Mouse (Mus musculus) lung, embryonic 14.5 days (tissue): ENCODE results near the gene Gm39566. TPM values are rescaled to one million over a fixed set of nuclear protein-coding genes. Genes with fewer than 3 reads are reported as not detected.

ENCODE experiments used
- ATAC-seq: fragments of 200-750 bp; cut with Nextera tagmentation; 2 replicates; pipeline ENCODE4 v1.8.0; 2017; ENCODE audit warnings: mild to moderate bottlenecking, moderate TSS enrichment, moderate library complexity; ENCODE audit not compliant: insufficient read depth
- DNase-seq: peaks from one replicate; pipeline ENCODE4 v3.0.0-alpha.2; 2015
- H3K27ac ChIP-seq: fragments of 300-500 bp; sonication (generic); 2 replicates; pipeline ENCODE4 v1.5.1; 2014; ENCODE audit warnings: low read depth, mild to moderate bottlenecking, moderate library complexity
- H3K27me3 ChIP-seq: fragments of 300-500 bp; sonication (generic); 2 replicates; pipeline ENCODE4 v1.6.1; 2014; ENCODE audit warnings: low read length, control low read depth; ENCODE audit not compliant: insufficient read depth
- H3K36me3 ChIP-seq: fragments of 300-500 bp; sonication (generic); 2 replicates; pipeline ENCODE4 v1.6.1; 2014; ENCODE audit warnings: control low read depth; ENCODE audit not compliant: insufficient read depth
- H3K4me1 ChIP-seq: fragments of 300-500 bp; sonication (generic); 2 replicates; pipeline ENCODE4 v1.6.1; 2014; ENCODE audit warnings: antibody characterized with exemption, control low read depth; ENCODE audit not compliant: insufficient read depth
- H3K4me2 ChIP-seq: fragments of 300-500 bp; sonication (generic); 2 replicates; pipeline ENCODE4 v1.6.1; 2014; ENCODE audit warnings: mild to moderate bottlenecking
- H3K4me3 ChIP-seq: fragments of 300-500 bp; sonication (generic); 2 replicates; pipeline ENCODE4 v1.5.1; 2014; ENCODE audit warnings: low read depth, low read length
- H3K9ac ChIP-seq: fragments of 300-500 bp; sonication (generic); 2 replicates; pipeline ENCODE4 v1.6.1; 2014
- H3K9me3 ChIP-seq: fragments of 300-500 bp; sonication (generic); 2 replicates; pipeline ENCODE4 v1.6.1; 2016; ENCODE audit warnings: low read depth, low read length, control low read depth
- CTCF ChIP-seq: IDR thresholded peaks from 2 replicates; pipeline ENCODE4 v1.5.1; 2016; ENCODE audit warnings: antibody characterized with exemption, low read depth
- WGBS: fragments of 180-500 bp; shearing (Covaris S2); extraction: QIAGEN DNeasy Blood & Tissue Kit; methylation state at CpG from one replicate; pipeline ENCODE4 v1.1.7; 2014; 5-methylcytosine and 5-hydroxymethylcytosine counted together
- polyA plus RNA-seq: library from polyadenylated mRNA; unstranded; fragments of >200 nt; fragmentation: Nextera tagmentation; extraction: Ambion mirVana; gene quantifications from 2 replicates; pipeline ENCODE4 v1.2.1, GENCODE M21; 2014

Gm39566 gene
- polyA plus RNA-seq, 1 experiment from 2014 or later, result not detected

DNA sequence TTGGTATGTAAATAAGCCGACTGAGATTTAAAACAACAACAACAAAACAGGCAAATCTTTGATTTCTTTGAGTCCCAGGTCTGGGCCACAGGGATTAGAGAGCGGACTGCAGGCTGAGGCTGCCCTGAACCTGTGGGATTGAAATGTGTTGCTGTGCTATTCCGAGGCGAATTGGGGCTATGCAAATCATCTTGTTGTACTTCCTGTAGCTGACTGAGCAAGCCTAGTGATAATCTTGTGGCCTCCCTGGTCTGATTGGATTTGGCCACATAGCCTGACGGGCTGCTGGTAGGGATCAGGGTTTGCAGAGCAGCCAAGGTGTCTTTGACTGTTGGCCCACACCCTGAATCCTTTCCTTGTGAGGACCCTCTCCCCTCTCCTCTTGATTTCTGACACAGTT, 40.1 kb downstream of the Gm39566 start:
- H3K4me2 ChIP-seq, result no peak overlapping the region
- no peaks in the 10 kb centered on the region for H3K4me1 ChIP-seq
- H3K9ac ChIP-seq, result no peak overlapping the region
- no peak overlapping the region for H3K4me3 ChIP-seq
- no peaks in the 10 kb centered on the region for H3K9me3 ChIP-seq
- no peaks in the 10 kb centered on the region for H3K27me3 ChIP-seq
- TF ChIP-seq CTCF, result no peak
- H3K27ac ChIP-seq, result no peak overlapping the region
- peaks cover 10% of the 10 kb centered on the region; the same call in 1 of the 2 replicates for H3K36me3 ChIP-seq
- DNase-seq (no peak), ATAC-seq (no peak)
- WGBS, result 62% methylated on average over 5 of the region's 5 CpGs

DNA sequence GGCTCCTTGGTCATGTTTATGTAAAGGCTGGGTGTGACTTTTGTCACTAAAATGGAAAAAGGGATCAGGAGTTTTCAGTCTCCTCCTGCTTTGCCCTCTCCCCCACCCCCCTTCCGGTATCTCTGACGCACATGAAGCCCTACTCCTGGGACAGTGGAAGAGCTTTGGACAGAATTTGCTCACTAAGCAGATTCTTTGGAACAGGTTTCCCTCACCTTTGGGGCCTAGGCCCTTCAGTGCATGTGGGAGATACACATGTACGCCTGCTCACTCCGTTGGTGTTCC, 47.5 kb downstream of the Gm39566 start:
- H3K4me3 ChIP-seq, result peak overlapping the region; percentile 86; the same call in 1 of the 2 replicates
- H3K36me3 ChIP-seq, result no peaks in the 10 kb centered on the region
- ATAC-seq (no peak), DNase-seq (no peak)
- H3K4me2 ChIP-seq, result peak overlapping the region; percentile 82
- H3K4me1 ChIP-seq, result peaks cover 10% of the 10 kb centered on the region; the same call in 1 of the 2 replicates
- H3K27me3 ChIP-seq, result no peaks in the 10 kb centered on the region
- no peak for TF ChIP-seq CTCF
- H3K9ac ChIP-seq, result peak overlapping the region; percentile 94; the same call in 1 of the 2 replicates
- 36% methylated on average over 4 of the region's 4 CpGs for WGBS
- no peaks in the 10 kb centered on the region for H3K9me3 ChIP-seq
- H3K27ac ChIP-seq, result peak overlapping the region; percentile 21; the same call in 1 of the 2 replicates

DNA sequence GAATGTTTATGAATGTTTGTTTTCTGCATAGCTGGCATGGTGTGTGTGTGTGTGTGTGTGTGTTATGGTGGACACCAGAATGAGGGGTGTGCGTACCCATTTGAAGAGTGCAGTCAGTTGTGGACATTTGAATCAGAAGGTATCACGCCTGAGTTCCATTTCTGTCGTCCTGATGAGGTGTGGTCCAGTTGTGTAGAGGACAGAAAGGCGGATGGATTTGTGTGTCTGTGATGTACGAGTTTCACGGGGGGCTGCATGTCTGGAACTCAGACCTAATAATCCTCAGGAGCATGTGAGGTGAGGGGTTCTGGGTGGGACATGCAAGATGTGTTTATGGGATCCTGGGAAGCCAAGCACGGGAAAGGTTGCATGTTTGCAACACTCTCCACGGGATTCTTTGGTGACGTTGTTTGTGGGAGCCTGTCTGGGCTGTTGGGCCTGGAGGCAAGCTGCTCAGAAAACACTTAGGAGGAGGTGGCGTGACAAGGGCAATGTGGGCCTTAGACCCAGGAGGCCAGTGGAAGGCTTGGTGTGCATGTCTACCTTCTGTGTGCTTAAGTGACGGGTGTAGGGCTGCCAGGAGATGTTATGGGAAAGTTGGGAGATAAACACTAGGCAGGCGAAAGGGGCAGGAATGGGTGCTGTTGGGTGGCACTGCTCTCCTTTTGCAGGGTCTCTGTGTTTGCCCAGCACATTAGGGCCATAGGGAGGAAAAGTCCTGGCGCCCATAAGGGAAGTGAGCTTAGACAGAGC, 48.0 kb downstream of the Gm39566 start:
- peak overlapping the region; percentile 94 for H3K9ac ChIP-seq
- 39% methylated on average over 13 of the region's 13 CpGs for WGBS
- no peaks in the 10 kb centered on the region for H3K36me3 ChIP-seq

DNA sequence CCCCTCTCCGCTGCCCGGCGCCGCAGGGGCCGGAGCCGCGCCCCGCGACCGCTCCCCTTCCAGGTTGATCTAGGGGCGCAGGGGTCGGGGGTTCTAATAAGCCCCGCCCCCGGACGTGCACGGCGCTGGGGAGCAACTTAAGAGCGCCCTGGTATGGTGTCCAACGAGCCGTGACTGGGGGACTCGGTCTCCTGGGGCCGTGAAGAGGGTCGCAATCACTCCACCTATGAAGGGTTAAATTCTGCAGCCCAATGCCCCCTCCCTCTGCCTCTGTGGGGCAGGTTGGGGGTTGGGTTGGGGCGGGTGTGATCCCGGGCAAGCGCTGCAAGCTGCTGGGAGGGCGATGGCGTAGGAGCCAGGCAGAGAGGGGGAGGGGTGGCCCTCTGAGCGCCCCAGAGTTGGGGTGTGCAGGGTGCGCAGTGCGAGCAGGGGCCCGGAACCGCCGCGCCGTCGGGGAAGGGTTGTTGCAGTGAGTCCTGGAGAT, 48.9 kb downstream of the Gm39566 start:
- H3K4me1 ChIP-seq, result peaks cover 10% of the 10 kb centered on the region; the same call in 1 of the 2 replicates
- peak overlapping the region; percentile 92 for H3K27ac ChIP-seq
- H3K9ac ChIP-seq, result peak overlapping the region; percentile 94
- peak overlapping the region; percentile 82 for H3K4me2 ChIP-seq
- no peaks in the 10 kb centered on the region for H3K27me3 ChIP-seq
- under 1% methylated on average over 37 of the region's 37 CpGs for WGBS
- peak; percentile 83 for ATAC-seq
- no peaks in the 10 kb centered on the region for H3K36me3 ChIP-seq
- TF ChIP-seq CTCF, result no peak
- H3K4me3 ChIP-seq, result peak overlapping the region; percentile 86
- H3K9me3 ChIP-seq, result no peaks in the 10 kb centered on the region
- DNase-seq, result peak; percentile 72

More for the DNA sequence above, 48.0 kb downstream of the Gm39566 start:
- Histone ChIP-seq H3K4me3 (peak overlapping the region; percentile 86), H3K9me3 (no peaks in the 10 kb centered on the region), H3K27me3 (no peaks in the 10 kb centered on the region), H3K4me1 (peaks cover 10% of the 10 kb centered on the region; the same call in 1 of the 2 replicates), H3K4me2 (peak overlapping the region; percentile 82), H3K27ac (peak overlapping the region; percentile 92; the same call in 1 of the 2 replicates)
- ATAC-seq, result 0 out of 2 replicates have a peak, but pooled peaks have one; percentile 12
- no peak for DNase-seq
- no peak for TF ChIP-seq CTCF

DNA sequence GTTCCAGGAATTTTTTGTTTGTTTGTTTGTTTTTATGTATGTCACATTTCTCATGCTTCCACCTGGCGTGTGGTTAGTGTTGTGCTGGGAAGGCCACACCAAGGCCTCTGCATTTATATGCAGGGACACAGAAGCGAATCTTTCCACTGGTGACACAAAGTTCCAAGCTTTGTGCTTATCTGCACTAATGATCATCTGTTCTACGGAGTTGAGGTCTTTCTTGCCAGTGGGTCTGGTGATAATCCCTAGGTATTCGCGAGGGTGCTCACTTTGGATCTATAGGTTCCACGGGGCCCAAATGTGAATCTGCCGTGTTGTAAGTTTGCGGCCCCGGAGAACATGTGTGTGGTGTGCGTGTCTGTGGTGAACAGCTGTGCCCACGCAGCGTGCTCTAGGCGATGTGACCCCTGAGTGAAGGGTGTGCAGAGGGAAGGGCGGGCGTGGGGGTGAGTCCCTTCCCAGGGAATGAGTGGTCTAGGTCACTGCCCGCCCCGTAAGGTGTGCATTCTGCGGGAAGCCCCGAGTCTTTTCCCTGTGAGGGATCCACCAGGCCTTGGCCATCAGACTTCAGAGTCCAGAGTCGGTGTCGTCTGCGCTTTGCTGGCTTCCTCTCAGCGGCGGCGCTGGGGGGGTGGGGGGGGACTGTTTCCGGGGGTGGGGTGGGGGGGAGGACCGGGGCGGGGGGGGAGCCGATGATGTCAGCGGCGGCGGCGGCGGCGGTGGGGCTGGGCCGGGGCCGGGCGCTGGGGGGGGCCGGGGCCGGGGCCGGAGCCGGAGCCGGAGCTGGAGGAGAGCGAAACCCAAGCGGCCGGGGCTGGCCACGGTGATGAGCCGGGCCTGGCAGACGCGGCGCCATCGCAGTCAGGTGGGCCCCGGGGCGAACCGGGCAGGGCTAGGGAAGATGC, 49.6 kb downstream of the Gm39566 start, which contains the start of gene Zbtb4:
Gene Zbtb4, plus strand, starts transcription at position 692 of the 905 bp plus-strand sequence.
- Histone ChIP-seq H3K4me2 (peak within 1 kb of the TSS; percentile 82), H3K4me3 (peak within 1 kb of the TSS; percentile 86), H3K36me3 (no peaks in the 10 kb centered on the region), H3K4me1 (peaks cover 12% of the 10 kb centered on the region), H3K9ac (peak within 1 kb of the TSS; percentile 94), H3K9me3 (no peaks in the 10 kb centered on the region), H3K27ac (peak within 1 kb of the TSS; percentile 92), H3K27me3 (no peaks in the 10 kb centered on the region)
- 17% methylated on average over 45 of the region's 55 CpGs for WGBS
- ATAC-seq (peak; percentile 69), DNase-seq (peak; percentile 57)
- TF ChIP-seq CTCF, result no peak

- no peaks in the 10 kb centered on the region for H3K27me3 ChIP-seq
- no peak overlapping the region for H3K9ac ChIP-seq
- H3K4me1 ChIP-seq, result peaks cover 21% of the 10 kb centered on the region
- no peaks in the 10 kb centered on the region for H3K36me3 ChIP-seq
- no peak overlapping the region for H3K4me3 ChIP-seq
- H3K9me3 ChIP-seq, result no peaks in the 10 kb centered on the region
- DNase-seq (no peak), ATAC-seq (no peak)
- no peak overlapping the region for H3K4me2 ChIP-seq
- H3K27ac ChIP-seq, result no peak overlapping the region
- peak; percentile 42 for TF ChIP-seq CTCF
- WGBS, result 66% methylated on average over 7 of the region's 7 CpGs
These were observed 51.5 kb downstream of the Gm39566 start for GRCm38 (mm10) chr11:69763551-69763950.

- Histone ChIP-seq H3K36me3 (no peaks in the 10 kb centered on the region), H3K27ac (no peak within 1 kb of the TSS), H3K4me3 (no peak within 1 kb of the TSS), H3K27me3 (no peaks in the 10 kb centered on the region), H3K9me3 (no peaks in the 10 kb centered on the region), H3K4me2 (no peak within 1 kb of the TSS), H3K9ac (no peak within 1 kb of the TSS), H3K4me1 (peaks cover 21% of the 10 kb centered on the region)
- WGBS, result 71% methylated on average over 1 of the region's 1 CpGs
- no peak for TF ChIP-seq CTCF
- DNase-seq (no peak), ATAC-seq (no peak)
These were observed 53.2 kb downstream of the Gm39566 start, which contains the start of gene Slc35g3 for GRCm38 (mm10) chr11:69761868-69762267. Gene Slc35g3 (minus strand): TSS chr11:69761968.

Other genes with a start within 250 kb of the Gm39566 start
- gene Wrap53, start 235.0 kb downstream of the Gm39566 start, polyA plus RNA-seq, result 27.1 and 33.6 TPM in 2 replicates
- 178 and 202 TPM in 2 replicates for gene Trp53, start 234.9 kb downstream of the Gm39566 start, polyA plus RNA-seq
- gene Atp1b2, start 209.4 kb downstream of the Gm39566 start, polyA plus RNA-seq, result 6.9 and 9.8 TPM in 2 replicates
- not detected in 2 replicates for gene Shbg, start 197.4 kb downstream of the Gm39566 start, polyA plus RNA-seq
- 18.0 and 18.3 TPM in 2 replicates for gene Sat2, start 193.3 kb downstream of the Gm39566 start, polyA plus RNA-seq
- 26.8 and 31.2 TPM in 2 replicates for gene Fxr2, start 182.3 kb downstream of the Gm39566 start, polyA plus RNA-seq
- gene Sox15, start 160.0 kb downstream of the Gm39566 start, polyA plus RNA-seq, result not detected in 2 replicates
- 29.4 and 32.2 TPM in 2 replicates for gene Mpdu1, start 152.7 kb downstream of the Gm39566 start, polyA plus RNA-seq
- gene Cd68, start 149.1 kb downstream of the Gm39566 start, polyA plus RNA-seq, result 12.1 and 13.5 TPM in 2 replicates
- 695 and 712 TPM in 2 replicates for gene Eif4a1, start 142.9 kb downstream of the Gm39566 start, polyA plus RNA-seq
- 78.7 and 95.0 TPM in 2 replicates for gene Senp3, start 133.2 kb downstream of the Gm39566 start, polyA plus RNA-seq
- gene Tnfsf13, start 129.5 kb downstream of the Gm39566 start, polyA plus RNA-seq, result 0.64 and 0.93 TPM in 2 replicates
- gene Tnfsf12, start 119.4 kb downstream of the Gm39566 start, polyA plus RNA-seq, result 10.0 and 11.6 TPM in 2 replicates
- gene Tnfsfm13, start 119.2 kb downstream of the Gm39566 start, polyA plus RNA-seq, result 4.4 and 5.3 TPM in 2 replicates
- gene Polr2a, start 56.7 kb downstream of the Gm39566 start, polyA plus RNA-seq, result 50.4 and 50.5 TPM in 2 replicates
- gene Slc35g3, start 53.3 kb downstream of the Gm39566 start, polyA plus RNA-seq, result 0.12 and 0.20 TPM in 2 replicates
- 2.5 TPM in 2 replicates for gene Zbtb4, start 49.4 kb downstream of the Gm39566 start, polyA plus RNA-seq
- 12.1 and 14.6 TPM in 2 replicates for gene Chrnb1, start 19.4 kb downstream of the Gm39566 start, polyA plus RNA-seq
- 1.6 TPM in 2 replicates for gene Fgf11, start 13.4 kb downstream of the Gm39566 start, polyA plus RNA-seq
- 4.3 and 5.0 TPM in 2 replicates for gene Tmem102, start 9.7 kb downstream of the Gm39566 start, polyA plus RNA-seq
- gene Spem2, start 3.2 kb upstream of the Gm39566 start, polyA plus RNA-seq, result not detected in 2 replicates
- gene Spem1, start 6.9 kb upstream of the Gm39566 start, polyA plus RNA-seq, result not detected in 2 replicates
- 6.6 and 7.8 TPM in 2 replicates for gene Nlgn2, start 22.5 kb upstream of the Gm39566 start, polyA plus RNA-seq
- gene Tmem256, start 23.2 kb upstream of the Gm39566 start, polyA plus RNA-seq, result 443 and 457 TPM in 2 replicates
- gene Plscr3, start 31.1 kb upstream of the Gm39566 start, polyA plus RNA-seq, result 115 and 118 TPM in 2 replicates
- gene Tnk1, start 43.4 kb upstream of the Gm39566 start, polyA plus RNA-seq, result 5.9 and 6.1 TPM in 2 replicates
- gene Tmem95, start 62.7 kb upstream of the Gm39566 start, polyA plus RNA-seq, result not detected in 2 replicates
- gene Kctd11, start 66.1 kb upstream of the Gm39566 start, polyA plus RNA-seq, result 6.2 and 7.5 TPM in 2 replicates
- gene Acap1, start 80.2 kb upstream of the Gm39566 start, polyA plus RNA-seq, result 0.38 and 0.83 TPM in 2 replicates
- gene 2810408A11Rik, start 85.7 kb upstream of the Gm39566 start, polyA plus RNA-seq, result 11.3 and 14.1 TPM in 2 replicates
- 12.5 and 13.1 TPM in 2 replicates for gene Neurl4, start 85.8 kb upstream of the Gm39566 start, polyA plus RNA-seq
- gene Gps2, start 98.6 kb upstream of the Gm39566 start, polyA plus RNA-seq, result 67.5 and 78.6 TPM in 2 replicates
- 1,945 and 2,006 TPM in 2 replicates for gene Eif5a, start 106.7 kb upstream of the Gm39566 start, polyA plus RNA-seq
- gene Ybx2, start 120.5 kb upstream of the Gm39566 start, polyA plus RNA-seq, result 4.7 and 6.1 TPM in 2 replicates
- 14.9 and 19.0 TPM in 2 replicates for gene Slc2a4, start 132.9 kb upstream of the Gm39566 start, polyA plus RNA-seq
- 76.7 and 86.4 TPM in 2 replicates for gene Cldn7, start 149.5 kb upstream of the Gm39566 start, polyA plus RNA-seq
- gene Ctdnep1, start 165.9 kb upstream of the Gm39566 start, polyA plus RNA-seq, result 25.4 and 28.3 TPM in 2 replicates
- 108 and 113 TPM in 2 replicates for gene Elp5, start 167.2 kb upstream of the Gm39566 start, polyA plus RNA-seq
- gene Gabarap, start 175.8 kb upstream of the Gm39566 start, polyA plus RNA-seq, result 444 and 455 TPM in 2 replicates
- 41.1 and 42.8 TPM in 2 replicates for gene Phf23, start 180.5 kb upstream of the Gm39566 start, polyA plus RNA-seq
- 36.2 and 40.8 TPM in 2 replicates for gene Dvl2, start 185.3 kb upstream of the Gm39566 start, polyA plus RNA-seq
- 57.6 and 58.9 TPM in 2 replicates for gene Acadvl, start 200.1 kb upstream of the Gm39566 start, polyA plus RNA-seq
- 5.9 and 7.4 TPM in 2 replicates for gene Dlg4, start 201.6 kb upstream of the Gm39566 start, polyA plus RNA-seq
- gene Asgr1, start 238.8 kb upstream of the Gm39566 start, polyA plus RNA-seq, result not detected in 2 replicates